Mouse (Mus musculus) right cerebral cortex, postnatal 36 days (tissue): Measurements from ENCODE around the gene Pmepa1.

ENCODE experiments used
- DNase-seq, 2 experiments: peaks; one replicate each; pipeline ENCODE4 v3.0.0; 2022; ENCODE audit warnings: low spot score in 2 of 2, mixed read lengths in 1 of 2

Pmepa1 gene

GRCm38 (mm10) chr2:173225906-173226305 lies 50.4 kb downstream of the Pmepa1 start:
- no peak for DNase-seq

- no peak for DNase-seq
Observed at GRCm38 (mm10) chr2:173224832-173225231, 51.5 kb downstream of the Pmepa1 start.

- DNase-seq = no peak
Observed at GRCm38 (mm10) chr2:173224097-173224496, 52.2 kb downstream of the Pmepa1 start.

- no peak for DNase-seq
Observed at GRCm38 (mm10) chr2:173223496-173223895, 52.8 kb downstream of the Pmepa1 start.

GRCm38 (mm10) chr2:173220754-173221153 lies 55.6 kb downstream of the Pmepa1 start:
- no peak for DNase-seq

GRCm38 (mm10) chr2:173219256-173219954 lies 56.9 kb downstream of the Pmepa1 start:
- DNase-seq = no peak

- DNase-seq = no peak
Observed at GRCm38 (mm10) chr2:173218416-173219141, 57.8 kb downstream of the Pmepa1 start, which contains the start of gene Zbp1. Gene Zbp1, minus strand, starts transcription at chr2:173218923.

- no peak for DNase-seq
Observed at GRCm38 (mm10) chr2:173217763-173218258, 58.5 kb downstream of the Pmepa1 start.

- no peak for DNase-seq
Observed at GRCm38 (mm10) chr2:173217246-173217645, 59.1 kb downstream of the Pmepa1 start.

GRCm38 (mm10) chr2:173216840-173217239 lies 59.5 kb downstream of the Pmepa1 start:
- DNase-seq = no peak

- DNase-seq = no peak
Observed at GRCm38 (mm10) chr2:173212227-173212626, 64.1 kb downstream of the Pmepa1 start.

- DNase-seq = no peak
Observed at GRCm38 (mm10) chr2:173209091-173209815, 67.1 kb downstream of the Pmepa1 start.

- no peak for DNase-seq
Observed at GRCm38 (mm10) chr2:173207051-173207450, 69.3 kb downstream of the Pmepa1 start.

GRCm38 (mm10) chr2:173205563-173206099 lies 70.7 kb downstream of the Pmepa1 start:
- DNase-seq = no peak

GRCm38 (mm10) chr2:173204671-173205070 lies 71.7 kb downstream of the Pmepa1 start:
- no peak for DNase-seq

GRCm38 (mm10) chr2:173203726-173204125 lies 72.6 kb downstream of the Pmepa1 start:
- DNase-seq = no peak

GRCm38 (mm10) chr2:173202924-173203689 lies 73.2 kb downstream of the Pmepa1 start:
- no peak for DNase-seq

- no peak for DNase-seq
Observed at GRCm38 (mm10) chr2:173194796-173195195, 81.5 kb downstream of the Pmepa1 start.

- DNase-seq = no peak
Observed at GRCm38 (mm10) chr2:173187182-173187855, 89.0 kb downstream of the Pmepa1 start.
